Mouse (Mus musculus) ES-Bruce4 (cell line): ENCODE measurements at regions not wholly inside any gene's neighbourhood (a gene's known extent, or its start where the extent isn't known, plus 50 kb on each side); places are given as distances from the start of the nearest gene placed in this dataset.

Experiments used
- CTCF ChIP-seq: IDR thresholded peaks from one replicate; pipeline ENCODE4 v1.8.1; 2011; ENCODE audit warnings: low read depth, low read length
- POLR2A ChIP-seq: IDR thresholded peaks from one replicate; pipeline ENCODE4 v1.8.1; 2011; ENCODE audit warnings: low read length; ENCODE audit not compliant: insufficient read depth

DNA sequence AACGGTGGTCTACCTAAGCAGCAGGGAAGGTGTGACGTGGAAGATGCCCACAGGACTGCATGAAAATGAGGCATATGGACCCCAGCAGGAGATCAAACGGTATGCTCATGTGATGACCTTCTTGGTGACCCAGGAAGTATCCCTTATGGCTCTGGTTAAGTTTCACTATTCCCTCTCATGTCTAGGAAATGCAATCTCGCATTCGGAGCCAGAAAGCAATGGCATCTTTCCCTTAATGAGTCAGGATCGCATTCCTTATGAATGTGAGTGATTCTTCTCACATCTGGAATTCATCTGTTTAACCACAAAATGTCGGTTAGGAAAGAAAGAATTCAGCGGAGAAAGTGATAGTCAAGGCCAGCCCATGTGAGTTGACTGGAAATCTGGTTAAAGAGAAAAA is 593.7 kb downstream of the Ttll7 start:
- no peak for TF ChIP-seq CTCF
- TF ChIP-seq POLR2A = no peak
